Mouse (Mus musculus): ENCODE results near the gene Rbm18.

Gene Rbm18

DNA sequence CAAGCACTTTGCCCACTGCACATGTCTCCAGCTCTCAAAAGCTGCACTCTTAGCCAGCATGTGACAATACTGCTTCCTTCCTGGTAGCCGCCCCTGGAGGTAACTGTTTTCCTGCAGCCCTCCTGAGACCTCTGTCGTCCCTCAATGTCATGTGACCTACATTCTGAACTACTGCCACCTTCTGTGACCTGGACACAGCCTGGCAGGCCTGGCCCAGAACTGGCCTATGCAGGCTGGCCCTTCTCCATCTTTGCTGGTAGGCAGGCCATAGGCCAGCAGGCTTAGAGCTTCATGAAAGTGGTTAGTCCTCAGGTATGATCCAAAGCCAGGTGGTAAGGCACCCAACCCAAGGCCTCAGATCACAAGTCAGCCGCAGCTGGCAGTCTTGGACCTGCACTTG lies 62.8 kb downstream of the Rbm18 start:
- no peak for DNase-seq (ENCODE audit: low read depth, low spot score)

DNA sequence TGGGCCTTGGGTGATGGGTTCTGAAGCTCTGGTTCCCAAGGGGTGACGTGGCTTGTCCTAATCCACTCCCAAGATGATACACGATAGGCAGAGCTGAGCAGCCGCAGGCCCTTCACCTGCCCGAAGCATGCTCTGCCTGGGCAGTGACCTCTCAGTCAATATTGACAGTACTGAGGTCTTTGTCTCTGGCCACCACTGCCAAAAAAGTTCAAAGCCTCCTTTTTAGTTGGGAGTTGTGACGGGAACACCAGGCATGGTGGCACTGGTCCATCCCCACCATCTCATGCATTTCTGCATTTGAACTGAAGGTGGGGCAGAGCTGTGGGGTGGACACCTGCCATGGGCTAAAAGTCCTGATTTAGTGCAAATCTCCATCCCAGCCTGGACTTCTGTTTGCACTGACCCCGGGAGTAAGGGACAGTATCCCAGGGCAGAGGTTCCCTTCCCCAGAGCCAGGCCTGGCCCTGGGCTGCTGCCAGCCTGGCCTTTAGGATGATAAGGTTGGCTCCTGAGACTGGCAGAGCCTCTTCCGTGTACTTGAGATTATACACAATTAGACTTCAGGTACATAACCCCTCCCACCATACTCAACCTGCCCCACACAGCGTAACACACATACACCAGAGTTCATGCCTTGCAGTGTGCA lies 64.8 kb downstream of the Rbm18 start:
- no peak for DNase-seq (ENCODE audit: low read depth, low spot score)

GRCm38 (mm10) chr2:36067132-36067531 lies 69.4 kb downstream of the Rbm18 start:
- no peak for DNase-seq (ENCODE audit: low read depth, low spot score)
